Mouse (Mus musculus) intestine, embryonic 14.5 days (tissue): ENCODE data around the gene Gm10717. TPM values are rescaled to one million over a fixed set of nuclear protein-coding genes. Genes with fewer than 3 reads are reported as not detected.
"Not testable (repeated sequence)": the region's sequence is repeated elsewhere in the genome, so short reads cannot be mapped to it uniquely, and the experiment has no call there.

Experiments
- ATAC-seq: fragments of 200-750 bp; cut with Nextera tagmentation; replicated peaks from 2 replicates; pipeline ENCODE4 v1.8.0; 2017; ENCODE audit warnings: low read depth, moderate number of reproducible peaks, moderate TSS enrichment, moderate library complexity; ENCODE audit not compliant: low FRiP score, low TSS enrichment
- DNase-seq: peaks from one replicate; pipeline ENCODE4 v3.0.0-alpha.2; 2018; ENCODE audit warnings: low spot score
- H3K27ac ChIP-seq: fragments of 300-500 bp; sonication (generic); 2 replicates; pipeline ENCODE4 v1.5.1; 2014; ENCODE audit warnings: low read depth, mild to moderate bottlenecking, control low read depth
- H3K27me3 ChIP-seq: fragments of 300-500 bp; sonication (generic); replicated peaks from 2 replicates; pipeline ENCODE4 v1.6.1; 2014; ENCODE audit warnings: low read length, control low read depth; ENCODE audit not compliant: control insufficient read depth, insufficient read depth
- H3K36me3 ChIP-seq: fragments of 300-500 bp; sonication (generic); 2 replicates; pipeline ENCODE4 v1.6.1; 2014; ENCODE audit warnings: low read length, control low read depth; ENCODE audit not compliant: control insufficient read depth, insufficient read depth
- H3K4me1 ChIP-seq: fragments of 300-500 bp; sonication (generic); replicated peaks from 2 replicates; pipeline ENCODE4 v1.6.1; 2014; ENCODE audit warnings: low read length, control low read depth, mixed read lengths; ENCODE audit not compliant: control insufficient read depth, insufficient read depth
- H3K4me2 ChIP-seq: fragments of 300-500 bp; sonication (generic); 2 replicates; pipeline ENCODE4 v1.6.1; 2014; ENCODE audit warnings: low read length
- H3K4me3 ChIP-seq: fragments of 300-500 bp; sonication (generic); 2 replicates; pipeline ENCODE4 v1.5.1; 2014; ENCODE audit warnings: low read depth, low read length, control low read depth, mixed read lengths
- H3K9ac ChIP-seq: fragments of 300-500 bp; sonication (generic); 2 replicates; pipeline ENCODE4 v1.6.1; 2014; ENCODE audit warnings: mild to moderate bottlenecking, low read length
- H3K9me3 ChIP-seq: fragments of 300-500 bp; sonication (generic); 2 replicates; pipeline ENCODE4 v1.6.1; 2016; ENCODE audit warnings: low read length, control low read depth; ENCODE audit not compliant: control insufficient read depth
- WGBS: fragments of 180-500 bp; shearing (Covaris S2); extraction: QIAGEN DNeasy Blood & Tissue Kit; methylation state at CpG from one replicate; pipeline ENCODE4 v1.1.7; 2014; 5-methylcytosine and 5-hydroxymethylcytosine counted together
- polyA plus RNA-seq: library from polyadenylated mRNA; unstranded; fragments of >200 nt; fragmentation: Nextera tagmentation; extraction: Ambion mirVana; gene quantifications from 2 replicates; pipeline ENCODE4 v1.2.1, GENCODE M21; 2014

The Gm10717 gene
- not detected in 2 replicates for polyA plus RNA-seq

DNA sequence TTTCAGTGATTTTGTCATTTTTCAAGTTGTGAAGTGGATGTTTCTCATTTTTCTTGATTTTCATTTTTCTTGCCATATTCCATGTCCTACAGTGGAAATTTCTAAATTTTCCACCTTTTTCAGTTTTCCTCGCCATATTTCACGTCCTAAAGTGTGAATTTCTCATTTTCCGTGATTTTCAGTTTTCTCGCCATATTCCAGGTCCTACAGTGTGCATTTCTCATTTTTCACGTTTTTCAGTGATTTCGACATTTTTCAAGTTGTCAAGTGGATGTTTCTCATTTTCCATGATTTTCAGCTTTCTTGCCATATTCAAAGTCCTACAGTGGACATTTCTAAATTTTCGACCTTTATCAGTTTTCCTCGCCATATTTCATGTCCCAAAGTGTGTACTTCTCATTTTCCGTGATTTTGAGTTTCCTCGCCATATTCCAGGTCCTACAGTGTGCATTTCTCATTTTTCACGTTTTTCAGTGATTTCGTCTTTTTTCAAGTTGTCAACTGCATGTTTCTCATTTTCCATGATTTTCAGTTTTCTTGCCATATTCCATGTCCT lies at the start of gene Gm10717:
Gene Gm10717 (plus strand): TSS at position 506 of the 556 bp plus-strand sequence.
- H3K9ac ChIP-seq, H3K9me3 ChIP-seq, H3K27me3 ChIP-seq, DNase-seq, H3K4me2 ChIP-seq, H3K36me3 ChIP-seq, ATAC-seq, H3K4me3 ChIP-seq, H3K27ac ChIP-seq, H3K4me1 ChIP-seq: not testable (repeated sequence)
- 71% methylated on average over 12 of the region's 12 CpGs for WGBS

DNA sequence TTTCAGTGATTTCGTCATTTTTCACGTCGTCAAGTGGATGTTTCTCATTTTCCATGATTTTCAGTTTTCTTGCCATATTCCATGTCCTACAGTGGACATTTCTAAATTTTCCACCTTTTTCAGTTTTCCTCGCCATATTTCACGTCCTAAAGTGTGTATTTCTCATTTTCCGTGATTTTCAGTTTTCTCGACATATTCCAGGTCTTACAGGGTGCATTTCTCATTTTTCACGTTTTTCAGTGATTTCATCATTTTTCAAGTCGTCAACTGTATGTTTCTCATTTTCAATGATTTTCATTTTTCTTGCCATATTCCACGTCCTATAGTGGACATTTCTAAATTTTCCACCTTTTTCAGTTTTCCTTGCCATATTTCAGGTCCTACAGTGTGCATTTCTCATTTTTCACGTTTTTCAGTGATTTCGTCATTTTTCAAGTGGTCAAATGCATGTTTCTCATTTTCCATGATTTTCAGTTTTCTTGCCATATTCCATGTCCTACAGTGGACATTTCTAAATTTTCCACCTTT lies 24.7 kb upstream of the Gm10717 start, which contains the start of gene Gm10722:
Gene Gm10722 (plus strand): TSS at position 478 of the 528 bp plus-strand sequence.
- WGBS: 68% methylated on average over 12 of the region's 12 CpGs
- H3K27ac ChIP-seq, ATAC-seq, H3K4me2 ChIP-seq, H3K4me3 ChIP-seq, H3K9ac ChIP-seq, H3K9me3 ChIP-seq, H3K4me1 ChIP-seq, H3K36me3 ChIP-seq, H3K27me3 ChIP-seq: not testable (repeated sequence)
- DNase-seq: peak; percentile 49

DNA sequence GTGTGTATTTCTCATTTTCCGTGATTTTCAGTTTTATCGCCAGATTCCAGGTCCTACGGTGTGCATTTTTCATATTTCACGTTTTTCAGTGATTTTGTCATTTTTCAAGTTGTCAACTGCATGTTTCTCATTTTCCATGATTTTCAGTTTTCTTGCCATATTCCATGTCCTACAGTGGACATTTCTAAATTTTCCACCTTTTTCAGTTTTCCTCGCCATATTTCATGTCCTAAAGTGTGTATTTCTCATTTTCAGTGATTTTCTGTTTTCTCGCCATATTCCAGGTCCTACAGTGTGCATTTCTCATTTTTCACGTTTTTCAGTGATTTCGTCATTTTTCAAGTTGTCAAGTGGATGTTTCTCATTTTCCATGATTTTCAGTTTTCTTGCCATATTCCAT lies 24.2 kb upstream of the Gm10717 start:
- not testable (repeated sequence) for DNase-seq, H3K4me3 ChIP-seq, ATAC-seq, H3K27me3 ChIP-seq, H3K4me1 ChIP-seq, H3K36me3 ChIP-seq, H3K9me3 ChIP-seq, H3K4me2 ChIP-seq, H3K9ac ChIP-seq, H3K27ac ChIP-seq
- 64% methylated on average over 8 of the region's 8 CpGs for WGBS

DNA sequence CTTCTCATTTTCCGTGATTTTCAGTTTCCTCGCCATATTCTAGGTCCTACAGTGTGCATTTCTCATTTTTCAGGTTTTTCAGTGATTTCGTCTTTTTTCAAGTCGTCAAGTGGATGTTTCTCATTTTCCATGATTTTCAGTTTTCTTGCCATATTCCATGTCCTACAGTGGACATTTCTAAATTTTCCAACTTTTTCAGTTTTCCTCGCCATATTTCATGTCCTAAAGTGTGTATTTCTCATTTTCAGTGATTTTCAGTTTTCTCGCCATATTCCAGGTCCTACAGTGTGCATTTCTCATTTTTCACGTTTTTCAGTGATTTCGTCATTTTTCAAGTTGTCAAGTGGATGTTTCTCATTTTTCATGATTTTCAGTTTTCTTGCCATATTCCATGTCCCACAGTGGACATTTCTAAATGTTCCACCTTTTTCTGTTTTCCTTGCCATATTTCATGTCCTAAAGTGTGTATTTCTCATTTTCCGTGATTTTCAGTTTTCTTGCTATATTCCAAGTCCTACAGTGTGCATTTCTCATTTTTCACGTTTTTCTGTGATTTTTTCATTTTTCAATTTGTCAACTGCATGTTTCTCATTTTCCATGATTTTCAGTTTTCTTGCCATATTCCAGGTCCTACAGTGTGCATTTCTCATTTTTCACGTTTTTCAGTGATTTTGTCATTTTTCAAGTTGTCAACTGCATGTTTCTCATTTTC lies 23.1 kb upstream of the Gm10717 start:
- not testable (repeated sequence) for H3K4me3 ChIP-seq, H3K4me2 ChIP-seq, H3K4me1 ChIP-seq, H3K27me3 ChIP-seq, H3K9me3 ChIP-seq, H3K9ac ChIP-seq, H3K27ac ChIP-seq, H3K36me3 ChIP-seq
- WGBS: 53% methylated on average over 8 of the region's 11 CpGs
- peak; percentile 32 for DNase-seq
- peak; percentile 89 for ATAC-seq

DNA sequence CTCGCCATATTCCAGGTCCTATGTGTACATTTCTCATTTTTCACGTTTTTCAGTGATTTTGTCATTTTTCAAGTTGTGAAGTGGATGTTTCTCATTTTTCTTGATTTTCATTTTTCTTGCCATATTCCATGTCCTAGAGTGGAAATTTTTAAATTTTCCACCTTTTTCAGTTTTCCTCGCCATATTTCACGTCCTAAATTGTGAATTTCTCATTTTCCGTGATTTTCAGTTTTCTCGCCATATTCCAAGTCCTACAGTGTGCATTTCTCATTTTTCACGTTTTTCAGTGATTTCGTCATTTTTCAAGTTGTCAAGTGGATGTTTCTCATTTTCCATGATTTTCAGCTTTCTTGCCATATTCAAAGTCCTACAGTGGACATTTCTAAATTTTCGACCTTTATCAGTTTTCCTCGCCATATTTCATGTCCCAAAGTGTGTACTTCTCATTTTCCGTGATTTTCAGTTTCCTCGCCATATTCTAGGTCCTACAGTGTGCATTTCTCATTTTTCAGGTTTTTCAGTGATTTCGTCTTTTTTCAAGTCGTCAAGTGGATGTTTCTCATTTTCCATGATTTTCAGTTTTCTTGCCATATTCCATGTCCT lies 22.3 kb upstream of the Gm10717 start, which contains the start of gene Gm11168:
Gene Gm11168 (plus strand): TSS at position 553 of the 603 bp plus-strand sequence.
- ATAC-seq, H3K4me2 ChIP-seq, H3K27me3 ChIP-seq, H3K4me3 ChIP-seq, H3K4me1 ChIP-seq, H3K36me3 ChIP-seq, DNase-seq, H3K9me3 ChIP-seq, H3K27ac ChIP-seq, H3K9ac ChIP-seq: not testable (repeated sequence)
- WGBS: 66% methylated on average over 5 of the region's 14 CpGs

DNA sequence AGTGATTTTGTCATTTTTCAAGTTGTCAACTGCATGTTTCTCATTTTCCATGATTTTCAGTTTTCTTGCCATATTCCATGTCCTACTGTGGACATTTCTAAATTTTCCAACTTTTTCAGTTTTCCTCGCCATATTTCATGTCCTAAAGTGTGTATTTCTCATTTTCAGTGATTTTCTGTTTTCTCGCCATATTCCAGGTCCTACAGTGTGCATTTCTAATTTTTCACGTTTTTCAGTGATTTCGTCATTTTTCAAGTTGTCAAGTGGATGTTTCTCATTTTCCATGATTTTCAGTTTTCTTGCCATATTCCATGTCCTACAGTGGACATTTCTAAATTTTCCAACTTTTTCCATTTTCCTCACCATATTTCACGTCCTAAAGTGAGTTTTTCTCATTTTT lies 19.0 kb upstream of the Gm10717 start:
- DNase-seq, H3K4me2 ChIP-seq, ATAC-seq, H3K4me3 ChIP-seq, H3K27ac ChIP-seq, H3K27me3 ChIP-seq, H3K9me3 ChIP-seq, H3K9ac ChIP-seq, H3K36me3 ChIP-seq, H3K4me1 ChIP-seq: not testable (repeated sequence)
- 74% methylated on average over 1 of the region's 5 CpGs for WGBS

DNA sequence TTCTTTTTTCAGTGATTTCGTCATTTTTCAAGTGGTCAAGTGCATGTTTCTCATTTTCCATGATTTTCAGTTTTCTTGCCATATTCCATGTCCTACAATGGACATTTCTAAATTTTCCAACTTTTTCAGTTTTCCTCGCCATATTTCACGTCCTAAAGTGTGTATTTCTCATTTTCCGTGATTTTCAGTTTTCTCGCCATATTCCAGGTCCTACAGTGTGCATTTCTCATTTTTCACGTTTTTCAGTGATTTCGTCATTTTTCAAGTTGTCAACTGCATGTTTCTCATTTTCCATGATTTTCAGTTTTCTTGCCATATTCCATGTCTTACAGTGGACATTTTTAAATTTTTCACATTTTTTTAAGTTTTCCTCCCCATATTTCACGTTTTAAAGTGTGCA lies 18.6 kb upstream of the Gm10717 start:
- H3K4me3 ChIP-seq, DNase-seq, H3K27ac ChIP-seq, H3K9ac ChIP-seq, H3K36me3 ChIP-seq, H3K4me1 ChIP-seq, H3K9me3 ChIP-seq, H3K4me2 ChIP-seq, H3K27me3 ChIP-seq: not testable (repeated sequence)
- WGBS: 70% methylated on average over 8 of the region's 8 CpGs
- peak; percentile 79 for ATAC-seq

DNA sequence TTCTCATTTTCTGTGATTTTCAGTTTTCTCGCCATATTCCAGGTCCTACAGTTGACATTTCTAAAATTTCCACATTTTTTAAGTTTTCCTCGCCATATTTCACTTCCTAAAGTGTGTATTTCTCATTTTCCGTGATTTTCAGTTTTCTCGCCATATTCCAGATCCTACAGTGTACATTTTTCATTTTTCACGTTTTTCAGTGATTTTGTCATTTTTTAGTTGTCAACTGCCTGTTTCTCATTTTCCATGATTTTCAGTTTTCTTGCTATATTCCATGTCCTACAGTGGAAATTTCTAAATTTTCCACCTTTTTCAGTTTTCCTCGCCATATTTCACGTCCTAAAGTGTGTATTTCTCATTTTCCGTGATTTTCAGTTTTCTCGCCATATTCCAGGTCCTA lies 17.9 kb upstream of the Gm10717 start:
- H3K4me3 ChIP-seq, H3K27ac ChIP-seq, H3K9ac ChIP-seq, H3K9me3 ChIP-seq, H3K36me3 ChIP-seq, H3K4me2 ChIP-seq, H3K4me1 ChIP-seq, H3K27me3 ChIP-seq: not testable (repeated sequence)
- 79% methylated on average over 6 of the region's 9 CpGs for WGBS
- 0 out of 2 replicates have a peak, but pooled peaks have one; percentile 46 for ATAC-seq
- peak; percentile 23 for DNase-seq
